Mouse (Mus musculus): ENCODE data around the gene Dlec1. TPM values are rescaled to one million over a fixed set of nuclear protein-coding genes. Genes with fewer than 3 reads are reported as not detected.

Gene Dlec1
- polyA plus RNA-seq, 1 experiment from 2014 or later: 0.55 TPM

DNA sequence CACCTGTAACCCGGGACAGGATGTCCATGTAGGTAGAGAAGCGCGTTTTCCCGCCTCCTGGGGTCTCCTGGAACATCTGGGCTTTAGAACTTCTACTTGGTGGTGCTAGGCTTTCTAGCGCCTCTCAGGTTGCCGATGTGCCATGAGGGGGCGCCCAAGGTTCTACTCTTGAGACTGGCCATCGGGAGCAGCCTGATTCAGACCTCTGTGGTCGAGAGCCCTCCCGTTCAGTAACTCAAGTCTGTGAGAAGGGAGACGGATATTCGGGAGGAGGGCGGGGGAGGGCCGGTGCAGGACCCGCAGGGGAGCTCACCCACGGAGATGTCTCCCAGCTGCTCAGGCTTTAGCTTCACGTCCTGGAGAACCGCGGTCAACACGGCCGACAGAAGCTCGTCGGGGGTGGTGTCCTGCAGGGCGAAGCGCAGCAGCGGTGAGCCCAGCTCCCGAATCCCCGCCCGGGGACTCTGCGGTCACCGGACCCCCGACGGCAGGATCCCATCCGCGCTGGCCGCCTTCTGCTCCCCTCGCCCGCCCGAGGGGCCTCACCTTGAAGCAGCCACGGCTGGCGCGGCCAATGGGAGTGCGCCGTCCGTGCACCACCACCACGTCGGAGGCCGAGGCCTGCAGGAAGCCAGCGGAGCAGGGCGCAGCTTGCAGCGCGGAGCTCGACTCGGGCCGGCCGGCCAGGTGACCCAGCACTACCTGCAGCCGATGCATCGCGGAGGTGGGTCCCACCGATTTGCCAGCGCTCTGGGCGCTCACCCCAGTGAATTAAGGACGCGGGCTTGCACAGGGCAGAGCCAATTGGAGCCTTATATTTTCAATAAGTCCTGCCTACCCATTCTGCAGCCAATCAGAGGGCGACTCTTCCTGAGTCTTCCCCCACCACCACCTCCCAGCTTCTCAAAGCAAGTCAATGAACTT lies 54.3 kb downstream of the Dlec1 start, which contains the start of gene Acaa1b:
Gene Acaa1b, minus strand, starts transcription at position 816 of the 924 bp plus-strand sequence.
- Histone ChIP-seq H3K9ac (ENCODE audit: low read length) (peak within 1 kb of the TSS; percentile 25; the same call in 1 of the 2 replicates), H3K27me3 (ENCODE audit: control insufficient read depth, insufficient read depth, low read length) (peaks cover 20% of the 10 kb centered on the region), H3K27ac (replicated peaks in 1 of 2; ENCODE audit: control insufficient read depth in 1 of 2, insufficient read depth in 1 of 2, low read depth in 2 of 2, low read length in 2 of 2) (no peak within 1 kb of the TSS), H3K36me3 (ENCODE audit: control insufficient read depth, insufficient read depth, low read length) (no peaks in the 10 kb centered on the region), H3K4me2 (ENCODE audit: low read length) (peak within 1 kb of the TSS; percentile 73), H3K9me3 (ENCODE audit: control insufficient read depth, low read length) (no peaks in the 10 kb centered on the region), H3K4me1 (ENCODE audit: control insufficient read depth in 2 of 2, insufficient read depth in 2 of 2, low read length in 2 of 2) (no peaks in the 10 kb centered on the region), H3K4me3 (ENCODE audit: control insufficient read depth in 1 of 2, insufficient read depth in 1 of 2, low read depth in 1 of 2, low read length in 2 of 2) (peak within 1 kb of the TSS; percentile 38 to 46)
- peak; percentile 69; the same call in 1 of the 2 replicates for ATAC-seq (ENCODE audit: insufficient number of reproducible peaks, insufficient read depth, low FRiP score, low read depth)
- WGBS: under 1% methylated on average over 64 of the region's 65 CpGs

- H3K27me3 ChIP-seq (ENCODE audit: control insufficient read depth, insufficient read depth, low read length): peaks cover 20% of the 10 kb centered on the region
- 51% methylated on average over 4 of the region's 4 CpGs for WGBS
- H3K9ac ChIP-seq (ENCODE audit: low read length): no peak within 1 kb of the TSS
- no peak within 1 kb of the TSS for H3K4me3 ChIP-seq (ENCODE audit: control insufficient read depth in 1 of 2, insufficient read depth in 1 of 2, low read depth in 1 of 2, low read length in 2 of 2)
- H3K9me3 ChIP-seq (ENCODE audit: control insufficient read depth, low read length): no peaks in the 10 kb centered on the region
- no peak within 1 kb of the TSS for H3K4me2 ChIP-seq (ENCODE audit: low read length)
- no peaks in the 10 kb centered on the region for H3K4me1 ChIP-seq (ENCODE audit: control insufficient read depth in 2 of 2, insufficient read depth in 2 of 2, low read length in 2 of 2)
- no peak within 1 kb of the TSS for H3K27ac ChIP-seq (replicated peaks in 1 of 2; ENCODE audit: control insufficient read depth in 1 of 2, insufficient read depth in 1 of 2, low read depth in 2 of 2, low read length in 2 of 2)
- no peaks in the 10 kb centered on the region for H3K36me3 ChIP-seq (ENCODE audit: control insufficient read depth, insufficient read depth, low read length)
- no peak for ATAC-seq (ENCODE audit: insufficient number of reproducible peaks, insufficient read depth, low FRiP score, low read depth)
Measured at GRCm38 (mm10) chr9:119158861-119159260, 56.6 kb downstream of the Dlec1 start, which contains the start of gene Gm47289. TSS of gene Gm47289 (plus strand) at chr9:119159161.

DNA sequence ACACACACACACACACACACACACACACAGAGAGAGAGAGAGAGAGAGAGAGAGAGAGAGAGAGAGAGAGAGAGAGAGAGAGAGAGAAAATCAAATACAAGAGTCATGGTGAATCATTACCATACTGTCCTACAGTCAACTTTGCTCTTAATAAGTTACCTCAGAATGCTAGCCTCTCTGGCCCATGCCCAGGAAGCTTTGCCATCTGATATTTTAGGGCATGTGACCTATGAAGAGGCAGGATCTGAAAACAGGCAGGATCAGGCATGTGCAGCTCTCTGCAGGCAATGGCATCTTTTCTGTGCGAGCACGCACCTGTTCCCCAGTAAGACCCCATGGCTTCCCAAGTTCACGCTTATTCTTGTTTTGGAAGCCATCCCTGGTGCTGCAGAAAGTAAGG lies 58.4 kb downstream of the Dlec1 start:
- H3K27ac ChIP-seq (replicated peaks in 1 of 2; ENCODE audit: control insufficient read depth in 1 of 2, insufficient read depth in 1 of 2, low read depth in 2 of 2, low read length in 2 of 2): no peak overlapping the region
- H3K27me3 ChIP-seq (ENCODE audit: control insufficient read depth, insufficient read depth, low read length): peaks cover 10% of the 10 kb centered on the region
- H3K4me1 ChIP-seq (ENCODE audit: control insufficient read depth in 2 of 2, insufficient read depth in 2 of 2, low read length in 2 of 2): no peaks in the 10 kb centered on the region
- 86% methylated on average over 3 of the region's 3 CpGs for WGBS
- H3K4me3 ChIP-seq (ENCODE audit: control insufficient read depth in 1 of 2, insufficient read depth in 1 of 2, low read depth in 1 of 2, low read length in 2 of 2): no peak overlapping the region
- no peak for ATAC-seq (ENCODE audit: insufficient number of reproducible peaks, insufficient read depth, low FRiP score, low read depth)
- H3K4me2 ChIP-seq (ENCODE audit: low read length): no peak overlapping the region
- no peaks in the 10 kb centered on the region for H3K9me3 ChIP-seq (ENCODE audit: control insufficient read depth, low read length)
- H3K36me3 ChIP-seq (ENCODE audit: control insufficient read depth, insufficient read depth, low read length): no peaks in the 10 kb centered on the region
- H3K9ac ChIP-seq (ENCODE audit: low read length): no peak overlapping the region

GRCm38 (mm10) chr9:119164743-119165142 lies 62.5 kb downstream of the Dlec1 start:
- WGBS: 77% methylated on average over 7 of the region's 7 CpGs
- Histone ChIP-seq H3K9me3 (ENCODE audit: control insufficient read depth, low read length) (no peaks in the 10 kb centered on the region), H3K9ac (ENCODE audit: low read length) (no peak overlapping the region)

GRCm38 (mm10) chr9:119165548-119165947 lies 63.3 kb downstream of the Dlec1 start:
- Histone ChIP-seq H3K4me1 (ENCODE audit: control insufficient read depth in 2 of 2, insufficient read depth in 2 of 2, low read length in 2 of 2) (no peaks in the 10 kb centered on the region), H3K27ac (replicated peaks in 1 of 2; ENCODE audit: control insufficient read depth in 1 of 2, insufficient read depth in 1 of 2, low read depth in 2 of 2, low read length in 2 of 2) (no peak overlapping the region), H3K36me3 (ENCODE audit: control insufficient read depth, insufficient read depth, low read length) (no peaks in the 10 kb centered on the region), H3K4me3 (ENCODE audit: control insufficient read depth in 1 of 2, insufficient read depth in 1 of 2, low read depth in 1 of 2, low read length in 2 of 2) (no peak overlapping the region), H3K9me3 (ENCODE audit: control insufficient read depth, low read length) (no peaks in the 10 kb centered on the region), H3K9ac (ENCODE audit: low read length) (no peak overlapping the region), H3K27me3 (ENCODE audit: control insufficient read depth, insufficient read depth, low read length) (no peaks in the 10 kb centered on the region), H3K4me2 (ENCODE audit: low read length) (no peak overlapping the region)
- WGBS: 78% methylated on average over 6 of the region's 6 CpGs
- ATAC-seq (ENCODE audit: insufficient number of reproducible peaks, insufficient read depth, low FRiP score, low read depth): no peak

More at GRCm38 (mm10) chr9:119164743-119165142, 62.5 kb downstream of the Dlec1 start:
- H3K36me3 ChIP-seq (ENCODE audit: control insufficient read depth, insufficient read depth, low read length): no peaks in the 10 kb centered on the region
- no peak overlapping the region for H3K27ac ChIP-seq (replicated peaks in 1 of 2; ENCODE audit: control insufficient read depth in 1 of 2, insufficient read depth in 1 of 2, low read depth in 2 of 2, low read length in 2 of 2)
- H3K4me1 ChIP-seq (ENCODE audit: control insufficient read depth in 2 of 2, insufficient read depth in 2 of 2, low read length in 2 of 2): no peaks in the 10 kb centered on the region
- H3K4me3 ChIP-seq (ENCODE audit: control insufficient read depth in 1 of 2, insufficient read depth in 1 of 2, low read depth in 1 of 2, low read length in 2 of 2): no peak overlapping the region
- no peak for ATAC-seq (ENCODE audit: insufficient number of reproducible peaks, insufficient read depth, low FRiP score, low read depth)
- no peaks in the 10 kb centered on the region for H3K27me3 ChIP-seq (ENCODE audit: control insufficient read depth, insufficient read depth, low read length)
- H3K4me2 ChIP-seq (ENCODE audit: low read length): no peak overlapping the region

GRCm38 (mm10) chr9:119167608-119168007 lies 65.3 kb downstream of the Dlec1 start:
- Histone ChIP-seq H3K9ac (ENCODE audit: low read length) (no peak overlapping the region), H3K9me3 (ENCODE audit: control insufficient read depth, low read length) (no peaks in the 10 kb centered on the region), H3K27me3 (ENCODE audit: control insufficient read depth, insufficient read depth, low read length) (no peaks in the 10 kb centered on the region), H3K4me1 (ENCODE audit: control insufficient read depth in 2 of 2, insufficient read depth in 2 of 2, low read length in 2 of 2) (no peaks in the 10 kb centered on the region), H3K4me2 (ENCODE audit: low read length) (no peak overlapping the region), H3K27ac (replicated peaks in 1 of 2; ENCODE audit: control insufficient read depth in 1 of 2, insufficient read depth in 1 of 2, low read depth in 2 of 2, low read length in 2 of 2) (no peak overlapping the region), H3K36me3 (ENCODE audit: control insufficient read depth, insufficient read depth, low read length) (no peaks in the 10 kb centered on the region), H3K4me3 (ENCODE audit: control insufficient read depth in 1 of 2, insufficient read depth in 1 of 2, low read depth in 1 of 2, low read length in 2 of 2) (no peak overlapping the region)
- 94% methylated on average over 2 of the region's 2 CpGs for WGBS
- no peak for ATAC-seq (ENCODE audit: insufficient number of reproducible peaks, insufficient read depth, low FRiP score, low read depth)

DNA sequence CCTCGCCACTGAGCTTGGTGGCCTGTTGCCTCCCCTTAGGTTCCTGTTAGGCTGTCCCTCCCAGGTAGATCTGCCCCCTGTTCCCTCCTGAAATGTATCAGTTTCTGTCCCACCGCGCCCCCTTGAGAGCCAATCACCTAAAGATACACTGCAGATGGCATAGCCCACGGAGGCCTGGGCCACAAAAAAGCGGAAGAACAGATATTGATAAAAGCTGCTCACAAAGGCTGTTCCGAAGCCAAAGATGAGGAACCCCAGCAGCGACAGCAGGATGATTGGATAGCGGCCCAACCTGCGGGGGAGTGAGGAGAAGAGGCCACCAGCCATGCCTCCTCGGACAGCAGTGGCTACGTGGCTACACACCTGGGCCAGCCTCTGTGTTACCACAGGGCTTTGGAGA lies 77.0 kb downstream of the Dlec1 start:
- Histone ChIP-seq H3K4me3 (ENCODE audit: control insufficient read depth in 1 of 2, insufficient read depth in 1 of 2, low read depth in 1 of 2, low read length in 2 of 2) (no peak overlapping the region), H3K9me3 (ENCODE audit: control insufficient read depth, low read length) (no peaks in the 10 kb centered on the region)
- no peak for ATAC-seq (ENCODE audit: insufficient number of reproducible peaks, insufficient read depth, low FRiP score, low read depth)

More for the DNA sequence above, 77.0 kb downstream of the Dlec1 start:
- Histone ChIP-seq H3K4me1 (ENCODE audit: control insufficient read depth in 2 of 2, insufficient read depth in 2 of 2, low read length in 2 of 2) (no peaks in the 10 kb centered on the region), H3K36me3 (ENCODE audit: control insufficient read depth, insufficient read depth, low read length) (no peaks in the 10 kb centered on the region), H3K4me2 (ENCODE audit: low read length) (no peak overlapping the region), H3K27me3 (ENCODE audit: control insufficient read depth, insufficient read depth, low read length) (no peaks in the 10 kb centered on the region), H3K27ac (replicated peaks in 1 of 2; ENCODE audit: control insufficient read depth in 1 of 2, insufficient read depth in 1 of 2, low read depth in 2 of 2, low read length in 2 of 2) (no peak overlapping the region), H3K9ac (ENCODE audit: low read length) (no peak overlapping the region)
- 81% methylated on average over 11 of the region's 11 CpGs for WGBS
